7 mouse cellular contexts compared by ENCODE assay signal in genomic region chr16:21787516-21788353, GRCm38 (mm10). TPM values are rescaled to one million over a fixed set of nuclear protein-coding genes. Genes with fewer than 3 reads are reported as not detected.
DNase-seq lines count a peak whose midpoint lies in the region.

Ehhadh (minus strand) TSS chr16:21787807.

- intact Hi-C loops in left cerebral cortex, postnatal 4 days (cut with DNase I) = no loop called here

- DNase-seq in adrenal gland, adult 2 months = peak; percentile 92
- peak; percentile 72 for DNase-seq in embryo, embryonic 10 days (ENCODE audit: low spot score)
- DNase-seq in gastrocnemius, postnatal 25 days = peak; percentile 75
- peak; percentile 76 for DNase-seq in induced T-regulatory cell, adult 2 months (ENCODE audit: low read depth)
- DNase-seq in left cerebral cortex, postnatal 4 days = peak; percentile 51
- peak; percentile 68 for DNase-seq in mesoderm, embryonic 11.5 days (ENCODE audit: low read depth, low spot score)
- peak; percentile 73 for DNase-seq in skeletal muscle tissue, adult 2 months (ENCODE audit: low read depth, low spot score)

RNA-seq across cellular contexts. Expression of gene Ehhadh, which starts in this region (rescaled TPM):
- total RNA-seq in adrenal gland, adult 2 months (2021) = 10 to 100 TPM; 30.8 to 80.2 TPM
- polyA plus RNA-seq in adrenal gland, adult 2 months (2012; rRNA removed) = 5.3 and 7.6 TPM in 2 replicates
- total RNA-seq in gastrocnemius, postnatal 25 days (2021) = 1 to 10 TPM; 3.4 to 4.4 TPM
- total RNA-seq in left cerebral cortex, postnatal 4 days (2021) = 1 to 10 TPM; 1.1 to 1.5 TPM

Comparison
In these comparisons a context has a peak if more than half of its experiments do, and no peak if none do; other contexts are left out.
1. Peak in every context shown above with its lines: DNase-seq.
2. RNA of gene Ehhadh (total RNA-seq): 30.8 to 80.2 TPM in adrenal gland, adult 2 months; 3.4 to 4.4 TPM in gastrocnemius, postnatal 25 days and 1.1 to 1.5 TPM in left cerebral cortex, postnatal 4 days; every median in the first group is over 4 times any median in the second.